Mouse (Mus musculus): Measurements from ENCODE around the gene Gmeb1. TPM values are rescaled to one million over a fixed set of nuclear protein-coding genes. Genes with fewer than 3 reads are reported as not detected.
"Not testable (repeated sequence)": the region's sequence is repeated elsewhere in the genome, so short reads cannot be mapped to it uniquely, and the experiment has no call there.

The Gmeb1 gene
- 7.9 and 9.0 TPM in 2 replicates for polyA plus RNA-seq (2012; ENCODE audit: insufficient read depth, low replicate concordance)

GRCm38 (mm10) chr4:132261514-132262357 lies at the start of gene Gmeb1:
Gmeb1 (minus strand) TSS chr4:132261602.
- no peaks in the 10 kb centered on the region for H3K9me3 ChIP-seq
- peak within 1 kb of the TSS; percentile 92 for H3K4me3 ChIP-seq (replicated peaks)
- peaks cover 50% of the 10 kb centered on the region for H3K4me1 ChIP-seq
- no peaks in the 10 kb centered on the region for H3K27me3 ChIP-seq (replicated peaks)
- TF ChIP-seq GATA1 (IDR thresholded peaks at IDR 0.05; ENCODE audit: borderline replicate concordance, low read length) = no peak
- TF ChIP-seq FLI1 (IDR thresholded peaks at IDR 0.05; ENCODE audit: low read length) = no peak
- peaks cover 12% of the 10 kb centered on the region for H3K36me3 ChIP-seq (replicated peaks; ENCODE audit: low read length)

GRCm38 (mm10) chr4:132309849-132310472 lies 48.6 kb upstream of the Gmeb1 start:
- H3K36me3 ChIP-seq (replicated peaks; ENCODE audit: low read length) = peaks cover 45% of the 10 kb centered on the region

GRCm38 (mm10) chr4:132309140-132309848 lies 47.9 kb upstream of the Gmeb1 start:
- Histone ChIP-seq H3K9me3 (no peaks in the 10 kb centered on the region), H3K27me3 (replicated peaks) (no peaks in the 10 kb centered on the region), H3K4me1 (peaks cover 30% of the 10 kb centered on the region), H3K36me3 (replicated peaks; ENCODE audit: low read length) (peaks cover 43% of the 10 kb centered on the region), H3K4me3 (replicated peaks) (peak overlapping the region; percentile 93)
- peak; percentile 62; the same call in 1 of the 3 replicates for TF ChIP-seq GATA1 (IDR thresholded peaks at IDR 0.05; ENCODE audit: borderline replicate concordance, low read length)
- TF ChIP-seq FLI1 (IDR thresholded peaks at IDR 0.05; ENCODE audit: low read length) = no peak

More at GRCm38 (mm10) chr4:132309849-132310472, 48.6 kb upstream of the Gmeb1 start:
- Histone ChIP-seq H3K9me3 (no peaks in the 10 kb centered on the region), H3K4me1 (peaks cover 30% of the 10 kb centered on the region), H3K27me3 (replicated peaks) (no peaks in the 10 kb centered on the region), H3K4me3 (replicated peaks) (peak overlapping the region; percentile 93)
- TF ChIP-seq FLI1 (IDR thresholded peaks at IDR 0.05; ENCODE audit: low read length) (no peak), GATA1 (IDR thresholded peaks at IDR 0.05; ENCODE audit: borderline replicate concordance, low read length) (no peak)

GRCm38 (mm10) chr4:132308437-132309139 lies 47.2 kb upstream of the Gmeb1 start:
- TF ChIP-seq FLI1 (IDR thresholded peaks at IDR 0.05; ENCODE audit: low read length) (no peak), GATA1 (IDR thresholded peaks at IDR 0.05; ENCODE audit: borderline replicate concordance, low read length) (no peak)
- Histone ChIP-seq H3K4me3 (replicated peaks) (peak overlapping the region; percentile 93), H3K36me3 (replicated peaks; ENCODE audit: low read length) (peaks cover 36% of the 10 kb centered on the region), H3K27me3 (replicated peaks) (no peaks in the 10 kb centered on the region), H3K4me1 (peaks cover 30% of the 10 kb centered on the region), H3K9me3 (no peaks in the 10 kb centered on the region)

GRCm38 (mm10) chr4:132306004-132306403 lies 44.6 kb upstream of the Gmeb1 start:
- Histone ChIP-seq H3K9me3 (no peaks in the 10 kb centered on the region), H3K27me3 (replicated peaks) (peaks cover 15% of the 10 kb centered on the region), H3K4me3 (replicated peaks) (no peak overlapping the region), H3K36me3 (replicated peaks; ENCODE audit: low read length) (peaks cover 11% of the 10 kb centered on the region), H3K4me1 (peaks cover 43% of the 10 kb centered on the region)
- TF ChIP-seq FLI1 (IDR thresholded peaks at IDR 0.05; ENCODE audit: low read length) = no peak
- TF ChIP-seq GATA1 (IDR thresholded peaks at IDR 0.05; ENCODE audit: borderline replicate concordance, low read length) = no peak

- Histone ChIP-seq H3K4me1 (peaks cover 37% of the 10 kb centered on the region), H3K4me3 (replicated peaks) (no peak overlapping the region), H3K36me3 (replicated peaks; ENCODE audit: low read length) (peaks cover 5% of the 10 kb centered on the region), H3K9me3 (no peaks in the 10 kb centered on the region), H3K27me3 (replicated peaks) (peaks cover 17% of the 10 kb centered on the region)
- TF ChIP-seq GATA1 (IDR thresholded peaks at IDR 0.05; ENCODE audit: borderline replicate concordance, low read length) (no peak), FLI1 (IDR thresholded peaks at IDR 0.05; ENCODE audit: low read length) (no peak)
These were observed 43.9 kb upstream of the Gmeb1 start for GRCm38 (mm10) chr4:132305276-132305675.

GRCm38 (mm10) chr4:132303484-132303883 lies 42.1 kb upstream of the Gmeb1 start:
- H3K36me3 ChIP-seq (replicated peaks; ENCODE audit: low read length); H3K9me3 ChIP-seq: not testable (repeated sequence)
- H3K4me3 ChIP-seq (replicated peaks) = peak overlapping the region; percentile 91
- H3K4me1 ChIP-seq = peaks cover 33% of the 10 kb centered on the region
- peaks cover 21% of the 10 kb centered on the region for H3K27me3 ChIP-seq (replicated peaks)

- H3K27me3 ChIP-seq (replicated peaks) = peaks cover 21% of the 10 kb centered on the region
- H3K4me1 ChIP-seq = peaks cover 33% of the 10 kb centered on the region
- TF ChIP-seq GATA1 (IDR thresholded peaks at IDR 0.05; ENCODE audit: borderline replicate concordance, low read length) (no peak), FLI1 (IDR thresholded peaks at IDR 0.05; ENCODE audit: low read length) (no peak)
- no peaks in the 10 kb centered on the region for H3K9me3 ChIP-seq
- H3K4me3 ChIP-seq (replicated peaks) = peak within 1 kb of the TSS; percentile 91
- H3K36me3 ChIP-seq (replicated peaks; ENCODE audit: low read length) = no peaks in the 10 kb centered on the region
These were observed 41.6 kb upstream of the Gmeb1 start, which contains the start of gene Rab42 for GRCm38 (mm10) chr4:132302939-132303479. Rab42 (minus strand) TSS chr4:132303385.

Data from megakaryocyte, embryonic 14.5 days (primary cell).